Mouse (Mus musculus) embryonic facial prominence, embryonic 13.5 days (tissue): ENCODE data around the gene Spata17. TPM values are rescaled to one million over a fixed set of nuclear protein-coding genes. Genes with fewer than 3 reads are reported as not detected.

Source experiments
- ATAC-seq: fragments of 200-750 bp; cut with Nextera tagmentation; 2 replicates; pipeline ENCODE4 v1.8.0; 2017; ENCODE audit warnings: low read depth; ENCODE audit not compliant: insufficient number of reproducible peaks, insufficient read depth, low FRiP score, low TSS enrichment
- H3K27ac ChIP-seq: fragments of 300-500 bp; sonication (generic); 2 replicates; pipeline ENCODE4 v1.5.1; 2015; ENCODE audit warnings: moderate library complexity, mild to moderate bottlenecking, inconsistent platforms
- H3K27me3 ChIP-seq: fragments of 300-500 bp; sonication (generic); 2 replicates; pipeline ENCODE4 v1.6.1; 2015; ENCODE audit warnings: mild to moderate bottlenecking, inconsistent platforms
- H3K36me3 ChIP-seq: fragments of 300-500 bp; sonication (generic); 2 replicates; pipeline ENCODE4 v1.6.1; 2015; ENCODE audit warnings: mild to moderate bottlenecking, inconsistent platforms
- H3K4me1 ChIP-seq: fragments of 300-500 bp; sonication (generic); 2 replicates; pipeline ENCODE4 v1.6.1; 2015; ENCODE audit warnings: inconsistent platforms
- H3K4me2 ChIP-seq: fragments of 300-500 bp; sonication (generic); 2 replicates; pipeline ENCODE4 v1.6.1; 2015; ENCODE audit warnings: moderate library complexity, mild to moderate bottlenecking, inconsistent platforms
- H3K4me3 ChIP-seq: fragments of 300-500 bp; sonication (generic); 2 replicates; pipeline ENCODE4 v1.5.1; 2015; ENCODE audit warnings: mild to moderate bottlenecking, inconsistent platforms
- H3K9ac ChIP-seq: fragments of 300-500 bp; sonication (generic); 2 replicates; pipeline ENCODE4 v1.6.1; 2015; ENCODE audit warnings: mild to moderate bottlenecking, inconsistent platforms
- H3K9me3 ChIP-seq: fragments of 300-500 bp; sonication (generic); 2 replicates; pipeline ENCODE4 v1.6.1; 2016; ENCODE audit warnings: inconsistent platforms
- WGBS: fragments of 180-500 bp; shearing (Covaris S2); methylation state at CpG from one replicate; pipeline ENCODE4 v1.1.7; 2015; ENCODE audit warnings: mixed read lengths; 5-methylcytosine and 5-hydroxymethylcytosine counted together
- polyA plus RNA-seq: library from polyadenylated mRNA; unstranded; fragments of >200 nt; fragmentation: Nextera tagmentation; extraction: Ambion mirVana; gene quantifications from 2 replicates; pipeline ENCODE4 v1.2.1, GENCODE M21; 2015

Gene Spata17
- polyA plus RNA-seq, 1 experiment from 2014 or later = 0.74 TPM

DNA sequence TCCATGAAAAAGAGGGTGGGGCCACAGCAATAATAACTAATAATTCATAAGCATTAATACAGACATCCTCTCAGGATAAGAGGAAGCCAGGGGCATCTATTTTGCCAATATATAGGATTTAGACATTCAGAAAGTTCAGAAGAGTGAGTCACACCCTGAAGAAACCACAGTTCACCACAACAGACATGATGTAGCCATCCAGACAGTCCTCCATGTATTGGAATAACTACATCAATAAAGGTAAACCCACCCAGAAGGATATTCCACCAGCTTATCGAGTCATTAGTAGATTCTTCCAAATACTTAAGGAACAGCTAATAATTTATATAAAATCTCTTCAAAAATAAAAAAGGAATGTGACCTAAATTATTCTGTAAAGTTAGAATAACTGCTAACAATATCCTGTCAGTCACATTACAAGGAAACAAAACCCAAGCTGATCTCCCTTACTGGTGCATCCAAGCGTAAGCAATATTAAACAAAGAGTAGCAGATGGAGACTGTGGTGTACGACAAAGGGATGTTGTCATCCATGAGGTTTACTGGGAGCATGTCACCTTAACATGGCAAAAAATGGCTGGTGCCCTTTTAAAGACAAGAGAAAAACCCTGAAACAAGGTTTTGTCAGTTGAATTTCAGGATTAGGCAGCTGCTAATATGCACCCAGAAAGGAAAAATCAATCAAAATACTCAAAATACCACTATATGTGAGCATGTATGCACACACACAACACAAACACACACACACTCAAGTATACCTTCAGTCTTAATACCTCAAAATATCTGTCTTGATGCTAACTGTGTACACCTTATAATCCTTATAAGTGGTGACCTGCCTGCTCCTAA is 138.8 kb downstream of the Spata17 start:
- no peak overlapping the region for H3K4me2 ChIP-seq
- no peaks in the 10 kb centered on the region for H3K36me3 ChIP-seq
- no peak overlapping the region for H3K9ac ChIP-seq
- H3K4me3 ChIP-seq = no peak overlapping the region
- no peaks in the 10 kb centered on the region for H3K4me1 ChIP-seq
- no peak overlapping the region for H3K27ac ChIP-seq
- H3K9me3 ChIP-seq = 0 out of 2 replicates have a peak, but pooled peaks cover 3% of the 10 kb centered on the region
- 77% methylated on average over 3 of the region's 3 CpGs for WGBS
- ATAC-seq = no peak
- no peaks in the 10 kb centered on the region for H3K27me3 ChIP-seq

DNA sequence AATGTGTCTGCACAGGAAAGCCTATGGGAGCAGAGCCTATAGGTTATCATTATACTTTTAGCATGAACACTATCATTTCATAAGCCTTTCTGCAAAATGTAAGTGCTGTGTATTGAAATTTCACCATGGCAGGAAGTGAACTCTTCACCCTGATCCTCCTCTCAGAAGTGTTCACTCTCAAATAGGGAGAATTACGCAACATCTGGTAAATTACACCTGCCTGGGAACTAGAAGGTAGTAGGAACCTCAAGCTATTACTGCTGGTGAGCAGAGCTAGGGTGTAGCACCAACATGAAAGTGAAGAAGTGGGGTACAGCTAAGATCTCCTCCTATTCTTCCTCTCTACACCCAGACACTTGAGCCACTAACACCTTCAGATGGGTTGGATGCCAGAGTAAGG is 155.4 kb downstream of the Spata17 start:
- Histone ChIP-seq H3K36me3 (no peaks in the 10 kb centered on the region), H3K27me3 (no peaks in the 10 kb centered on the region), H3K4me1 (no peaks in the 10 kb centered on the region), H3K9me3 (no peaks in the 10 kb centered on the region), H3K9ac (no peak overlapping the region), H3K4me3 (no peak overlapping the region), H3K4me2 (no peak overlapping the region), H3K27ac (no peak overlapping the region)
- WGBS = 80% methylated on average over 1 of the region's 1 CpGs
- no peak for ATAC-seq

DNA sequence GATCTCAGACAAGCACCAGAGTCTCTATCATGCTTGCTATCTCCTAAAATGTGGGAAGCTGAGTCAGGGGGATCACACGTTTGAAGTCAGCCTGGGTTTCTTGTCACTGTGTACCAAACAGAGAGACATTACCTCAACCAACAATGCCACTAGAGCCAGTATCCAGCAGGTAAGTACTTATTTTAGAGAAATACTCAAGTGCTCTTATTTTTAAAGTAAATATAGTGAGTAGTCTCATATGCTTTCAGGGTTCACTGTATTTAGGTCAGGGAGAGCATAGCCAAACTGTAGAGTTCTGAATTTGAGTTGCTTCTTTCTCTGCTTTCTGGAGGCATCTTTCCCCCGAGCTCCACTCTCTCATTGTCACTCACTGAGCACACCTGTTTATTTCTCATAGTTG is 160.9 kb downstream of the Spata17 start:
- H3K4me1 ChIP-seq = no peaks in the 10 kb centered on the region
- H3K9ac ChIP-seq = no peak overlapping the region
- H3K4me2 ChIP-seq = no peak overlapping the region
- H3K4me3 ChIP-seq = no peak overlapping the region
- H3K9me3 ChIP-seq = no peaks in the 10 kb centered on the region
- no peaks in the 10 kb centered on the region for H3K36me3 ChIP-seq
- ATAC-seq = no peak
- no peak overlapping the region for H3K27ac ChIP-seq
- H3K27me3 ChIP-seq = no peaks in the 10 kb centered on the region
- 72% methylated on average over 2 of the region's 2 CpGs for WGBS

DNA sequence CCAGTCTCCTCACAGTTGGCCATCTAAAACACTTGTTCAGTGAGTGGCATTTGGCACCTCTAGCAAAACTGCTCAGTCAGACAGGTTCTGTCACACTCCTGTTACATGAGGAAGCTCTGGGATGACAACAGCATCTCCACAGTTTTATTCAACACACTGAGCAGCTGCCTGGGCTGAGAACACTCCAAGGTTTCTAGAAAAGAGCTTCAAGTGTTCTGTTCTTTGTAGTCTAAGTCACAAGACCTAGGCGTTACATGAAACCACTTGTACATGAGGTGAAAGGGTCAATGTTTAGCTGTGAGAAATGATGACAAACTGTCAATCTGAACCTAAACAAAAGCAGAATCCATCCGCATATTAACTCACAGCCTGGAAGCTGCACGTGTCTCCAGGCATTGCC is 161.4 kb downstream of the Spata17 start:
- H3K27ac ChIP-seq = no peak overlapping the region
- no peak overlapping the region for H3K4me3 ChIP-seq
- H3K36me3 ChIP-seq = no peaks in the 10 kb centered on the region
- H3K4me2 ChIP-seq = no peak overlapping the region
- H3K9ac ChIP-seq = no peak overlapping the region
- no peaks in the 10 kb centered on the region for H3K4me1 ChIP-seq
- H3K27me3 ChIP-seq = no peaks in the 10 kb centered on the region
- ATAC-seq = no peak
- H3K9me3 ChIP-seq = no peaks in the 10 kb centered on the region
- 76% methylated on average over 3 of the region's 3 CpGs for WGBS

DNA sequence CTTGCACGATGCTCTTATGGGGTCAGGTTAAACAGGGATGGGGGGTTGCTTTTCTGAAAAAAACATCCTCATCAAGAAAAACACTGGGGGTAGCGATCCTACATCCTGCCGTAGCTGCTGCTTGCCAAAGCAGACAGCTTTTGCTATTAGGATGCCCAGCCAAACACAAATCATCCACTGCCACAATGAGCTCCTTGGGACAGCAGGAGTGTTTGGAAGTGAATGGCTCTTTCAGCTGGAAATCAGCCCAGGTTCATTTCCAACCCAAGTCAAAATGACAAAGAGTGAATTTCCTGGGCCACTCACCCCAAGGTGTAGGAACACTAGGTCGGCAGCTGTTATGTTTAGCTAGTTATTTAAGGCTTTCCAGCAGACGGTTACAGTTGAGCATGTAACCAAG is 162.7 kb downstream of the Spata17 start:
- H3K27me3 ChIP-seq = no peaks in the 10 kb centered on the region
- H3K4me1 ChIP-seq = no peaks in the 10 kb centered on the region
- no peaks in the 10 kb centered on the region for H3K36me3 ChIP-seq
- WGBS = 61% methylated on average over 5 of the region's 5 CpGs
- no peaks in the 10 kb centered on the region for H3K9me3 ChIP-seq
- H3K27ac ChIP-seq = no peak overlapping the region
- H3K9ac ChIP-seq = no peak overlapping the region
- H3K4me3 ChIP-seq = no peak overlapping the region
- no peak for ATAC-seq
- H3K4me2 ChIP-seq = no peak overlapping the region

DNA sequence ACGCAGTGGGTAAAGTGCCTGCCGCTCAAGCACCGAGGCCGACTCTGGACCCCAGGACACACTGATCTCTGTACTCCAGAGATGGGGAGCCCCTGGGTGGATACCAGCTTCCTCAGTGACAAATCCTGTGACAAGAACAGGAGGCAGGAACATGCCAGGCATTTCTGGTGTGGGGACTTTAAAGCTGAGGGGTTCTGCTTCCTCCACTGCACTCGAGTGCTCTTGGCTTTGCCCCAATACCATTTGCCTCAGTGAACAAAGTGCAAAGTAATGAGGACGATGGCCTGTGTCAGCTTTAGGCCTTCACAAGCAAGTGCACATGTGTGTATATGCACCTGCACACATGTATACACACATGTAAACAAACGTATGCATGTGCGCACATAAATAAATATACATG is 164.0 kb downstream of the Spata17 start:
- no peaks in the 10 kb centered on the region for H3K27me3 ChIP-seq
- H3K36me3 ChIP-seq = no peaks in the 10 kb centered on the region
- WGBS = 95% methylated on average over 8 of the region's 8 CpGs
- no peak overlapping the region for H3K4me3 ChIP-seq
- H3K9ac ChIP-seq = no peak overlapping the region
- no peak overlapping the region for H3K4me2 ChIP-seq
- no peak for ATAC-seq
- no peaks in the 10 kb centered on the region for H3K9me3 ChIP-seq
- H3K27ac ChIP-seq = no peak overlapping the region
- H3K4me1 ChIP-seq = no peaks in the 10 kb centered on the region

DNA sequence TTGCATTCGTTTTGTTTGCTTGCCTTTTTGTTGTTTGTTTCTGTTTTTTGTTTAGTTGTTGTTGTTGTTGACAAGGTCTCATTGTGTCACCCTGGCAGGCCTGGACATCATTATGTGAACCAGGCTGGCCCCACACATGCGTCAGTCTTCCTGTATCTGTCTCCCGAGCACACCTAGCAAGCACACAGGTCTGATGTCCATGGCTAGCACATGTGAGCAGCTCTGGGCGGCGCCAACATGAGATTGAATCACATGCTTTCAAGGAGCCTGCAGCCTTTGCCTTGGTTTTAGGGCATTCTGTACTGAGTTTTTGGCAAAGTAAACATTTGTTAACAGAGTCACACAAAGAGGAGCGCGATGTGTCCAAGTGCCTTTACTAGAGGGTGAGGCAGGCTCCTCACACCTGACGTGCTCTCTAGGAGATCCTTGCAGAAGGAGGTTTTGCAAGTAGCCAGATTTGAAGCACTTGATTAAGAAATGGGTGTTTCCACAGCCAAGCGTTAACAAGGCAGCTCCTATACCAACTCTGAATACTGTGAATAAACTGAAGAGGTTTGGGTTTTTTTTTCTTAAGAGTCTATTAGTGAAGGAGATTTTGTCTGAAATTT is 166.5 kb downstream of the Spata17 start:
- no peaks in the 10 kb centered on the region for H3K9me3 ChIP-seq
- 0 out of 2 replicates have a peak, but pooled peaks cover 2% of the 10 kb centered on the region for H3K4me1 ChIP-seq
- no peak overlapping the region for H3K9ac ChIP-seq
- no peak for ATAC-seq
- no peaks in the 10 kb centered on the region for H3K27me3 ChIP-seq
- H3K27ac ChIP-seq = no peak overlapping the region
- 92% methylated on average over 9 of the region's 9 CpGs for WGBS
- no peaks in the 10 kb centered on the region for H3K36me3 ChIP-seq
- no peak overlapping the region for H3K4me3 ChIP-seq
- H3K4me2 ChIP-seq = no peak overlapping the region

DNA sequence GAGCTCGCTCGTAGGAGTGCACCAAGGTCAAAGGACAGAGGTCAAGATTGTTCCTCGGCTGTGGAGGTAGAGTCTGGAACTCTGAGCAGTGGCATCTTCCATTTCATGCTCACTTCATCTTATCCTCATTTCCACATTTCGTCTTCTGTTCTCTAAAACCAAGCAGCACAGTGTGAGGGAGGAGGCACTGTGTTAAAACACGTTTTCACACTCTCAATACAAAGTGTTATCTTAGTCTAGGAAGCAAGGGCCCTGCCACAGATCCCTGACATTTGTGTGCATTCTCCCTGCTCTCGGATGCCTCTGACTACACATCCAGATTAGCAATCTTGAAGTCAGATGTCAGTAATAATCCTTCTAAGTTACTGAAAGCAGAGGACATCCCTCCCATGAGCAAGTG is 170.5 kb downstream of the Spata17 start:
- Histone ChIP-seq H3K27me3 (no peaks in the 10 kb centered on the region), H3K9ac (no peak overlapping the region), H3K9me3 (no peaks in the 10 kb centered on the region), H3K36me3 (no peaks in the 10 kb centered on the region), H3K4me1 (0 out of 2 replicates have a peak, but pooled peaks cover 2% of the 10 kb centered on the region), H3K4me3 (no peak overlapping the region), H3K4me2 (no peak overlapping the region), H3K27ac (no peak overlapping the region)
- no peak for ATAC-seq
- WGBS = 58% methylated on average over 6 of the region's 6 CpGs

DNA sequence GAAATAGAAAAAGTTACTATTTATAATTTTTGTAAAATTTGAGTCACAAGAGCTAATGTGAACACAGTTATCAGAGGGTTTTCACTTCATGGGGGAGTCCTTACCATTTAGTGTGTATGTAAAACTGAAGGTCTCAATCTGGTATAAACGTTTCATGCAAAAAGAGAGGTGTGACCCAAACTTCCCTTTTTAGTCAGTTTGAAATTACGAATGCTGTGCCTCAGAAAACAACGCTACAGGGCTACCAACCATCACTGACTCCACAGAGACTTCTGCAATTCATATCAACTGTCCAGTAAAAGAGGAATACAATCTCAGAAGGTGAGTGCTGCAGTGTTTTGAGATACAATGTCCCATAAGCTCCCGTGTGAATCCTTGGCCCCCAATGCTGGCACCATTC is 175.5 kb downstream of the Spata17 start:
- 80% methylated on average over 4 of the region's 4 CpGs for WGBS
- Histone ChIP-seq H3K9ac (no peak overlapping the region), H3K36me3 (no peaks in the 10 kb centered on the region), H3K27ac (no peak overlapping the region), H3K4me1 (no peaks in the 10 kb centered on the region), H3K9me3 (no peaks in the 10 kb centered on the region), H3K27me3 (no peaks in the 10 kb centered on the region), H3K4me2 (no peak overlapping the region), H3K4me3 (no peak overlapping the region)
- ATAC-seq = no peak

DNA sequence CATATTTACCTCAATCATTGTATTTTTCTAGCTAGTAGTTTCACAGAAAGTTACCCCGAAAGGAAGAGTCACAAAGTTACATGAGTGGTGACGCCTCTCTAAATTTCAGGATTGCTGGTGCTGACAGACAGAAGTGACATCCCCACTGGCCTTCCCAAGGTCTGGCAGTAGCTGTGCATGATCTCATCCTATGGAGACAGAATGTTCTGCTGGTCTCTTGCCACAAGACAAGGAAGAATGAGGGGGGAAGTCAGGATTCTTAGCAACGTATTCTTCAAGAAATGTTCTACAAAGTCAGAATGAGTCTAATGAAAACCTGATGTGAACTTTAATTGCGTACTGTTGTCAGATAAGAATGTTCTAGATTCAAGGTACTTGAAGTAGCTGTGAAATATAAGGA is 179.5 kb downstream of the Spata17 start:
- 80% methylated on average over 4 of the region's 4 CpGs for WGBS
- Histone ChIP-seq H3K4me3 (no peak overlapping the region), H3K4me1 (no peaks in the 10 kb centered on the region), H3K4me2 (no peak overlapping the region), H3K9me3 (no peaks in the 10 kb centered on the region), H3K9ac (no peak overlapping the region), H3K27ac (no peak overlapping the region), H3K27me3 (no peaks in the 10 kb centered on the region), H3K36me3 (no peaks in the 10 kb centered on the region)
- ATAC-seq = no peak

DNA sequence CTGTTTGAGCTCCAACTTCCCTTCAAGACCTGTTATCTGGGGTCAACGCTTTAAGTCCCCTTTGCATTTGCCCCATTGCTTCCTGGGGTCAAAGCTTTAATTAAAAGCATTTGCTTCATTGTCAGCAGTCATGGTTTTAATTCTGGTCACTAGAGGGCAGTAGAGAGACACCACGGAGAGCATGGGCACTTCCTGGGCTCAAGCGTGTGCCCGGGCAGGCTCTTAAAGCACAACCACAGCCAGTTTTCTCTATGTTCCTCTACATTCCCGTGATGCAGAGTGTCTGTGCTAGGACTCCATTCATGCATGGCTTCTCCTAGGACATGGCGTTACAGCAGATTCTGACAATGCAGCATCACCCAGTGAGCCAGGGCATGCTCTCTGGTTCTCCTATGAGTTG is 183.5 kb downstream of the Spata17 start:
- Histone ChIP-seq H3K9ac (no peak overlapping the region), H3K4me2 (no peak overlapping the region), H3K36me3 (no peaks in the 10 kb centered on the region), H3K27ac (no peak overlapping the region), H3K27me3 (no peaks in the 10 kb centered on the region), H3K9me3 (no peaks in the 10 kb centered on the region), H3K4me1 (no peaks in the 10 kb centered on the region), H3K4me3 (no peak overlapping the region)
- 46% methylated on average over 6 of the region's 6 CpGs for WGBS
- no peak for ATAC-seq

DNA sequence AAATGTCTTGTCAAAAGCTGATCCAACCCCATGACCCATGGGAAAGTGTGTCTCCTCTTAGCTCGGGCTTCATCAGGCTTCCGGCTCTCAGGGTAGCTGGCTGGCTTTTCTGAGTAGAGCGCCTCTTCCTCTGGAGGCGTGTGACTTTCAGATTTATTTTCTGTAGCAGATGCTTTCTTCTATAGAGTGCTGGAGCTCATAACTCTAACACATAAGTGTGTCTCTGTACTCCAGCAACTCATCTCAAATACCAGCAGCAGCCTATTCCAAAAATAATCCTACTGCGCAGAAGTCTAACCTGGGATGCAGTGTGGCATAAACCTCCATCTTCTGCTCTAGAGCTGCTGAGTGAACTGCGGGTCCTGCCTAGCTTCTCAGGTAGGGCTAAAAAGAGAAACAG is 186.4 kb downstream of the Spata17 start:
- Histone ChIP-seq H3K27ac (no peak overlapping the region), H3K4me2 (no peak overlapping the region), H3K27me3 (no peaks in the 10 kb centered on the region), H3K4me3 (no peak overlapping the region), H3K36me3 (no peaks in the 10 kb centered on the region), H3K9ac (no peak overlapping the region), H3K9me3 (no peaks in the 10 kb centered on the region), H3K4me1 (no peaks in the 10 kb centered on the region)
- no peak for ATAC-seq
- 88% methylated on average over 6 of the region's 6 CpGs for WGBS
